Mouse (Mus musculus) liver, embryonic 16.5 days (tissue): ENCODE measurements around the gene Rasgrp2. TPM values are rescaled to one million over a fixed set of nuclear protein-coding genes. Genes with fewer than 3 reads are reported as not detected.
A peak's percentile ranks its signal among the peaks of the same experiment; 100 is the strongest.

Source experiments
- ATAC-seq: fragments of 200-750 bp; cut with Nextera tagmentation; 2 replicates; pipeline ENCODE4 v1.8.0; 2017; ENCODE audit warnings: low read depth, mild to moderate bottlenecking, moderate number of reproducible peaks, moderate library complexity
- H3K27ac ChIP-seq: fragments of 300-500 bp; sonication (generic); 2 replicates; pipeline ENCODE4 v1.5.1; 2014; ENCODE audit warnings: mild to moderate bottlenecking, low read length
- H3K27me3 ChIP-seq: fragments of 300-500 bp; sonication (generic); 2 replicates; pipeline ENCODE4 v1.6.1; 2014; ENCODE audit warnings: low read depth, low read length, mixed read lengths; ENCODE audit not compliant: control insufficient read depth, insufficient read depth
- H3K36me3 ChIP-seq: fragments of 300-500 bp; sonication (generic); 2 replicates; pipeline ENCODE4 v1.6.1; 2014; ENCODE audit warnings: mild to moderate bottlenecking; ENCODE audit not compliant: control insufficient read depth, insufficient read depth
- H3K4me1 ChIP-seq: fragments of 300-500 bp; sonication (generic); 2 replicates; pipeline ENCODE4 v1.6.1; 2014; ENCODE audit warnings: low read depth, low read length, mixed read lengths; ENCODE audit not compliant: control insufficient read depth
- H3K4me2 ChIP-seq: fragments of 300-500 bp; sonication (generic); 2 replicates; pipeline ENCODE4 v1.6.1; 2014; ENCODE audit warnings: low read depth, low read length, mixed read lengths
- H3K4me3 ChIP-seq: fragments of 300-500 bp; sonication (generic); 2 replicates; pipeline ENCODE4 v1.5.1; 2014; ENCODE audit warnings: low read depth, mild to moderate bottlenecking, low read length
- H3K9ac ChIP-seq: fragments of 300-500 bp; sonication (generic); 2 replicates; pipeline ENCODE4 v1.6.1; 2014; ENCODE audit warnings: low read depth, low read length
- H3K9me3 ChIP-seq: fragments of 300-500 bp; sonication (generic); replicated peaks from 2 replicates; pipeline ENCODE4 v1.6.1; 2016; ENCODE audit warnings: low read length; ENCODE audit not compliant: control insufficient read depth
- WGBS: fragments of 180-500 bp; shearing (Covaris S2); extraction: QIAGEN DNeasy Blood & Tissue Kit; methylation state at CpG from one replicate; pipeline ENCODE4 v1.1.7; 2014; ENCODE audit not compliant: insufficient replicate concordance; 5-methylcytosine and 5-hydroxymethylcytosine counted together
- polyA plus RNA-seq: library from polyadenylated mRNA; unstranded; fragments of >200 nt; fragmentation: Nextera tagmentation; extraction: Ambion mirVana; gene quantifications from 2 replicates; pipeline ENCODE4 v1.2.1, GENCODE M21; 2015

Rasgrp2 gene
- polyA plus RNA-seq, 1 experiment from 2014 or later = 81.7 TPM

DNA sequence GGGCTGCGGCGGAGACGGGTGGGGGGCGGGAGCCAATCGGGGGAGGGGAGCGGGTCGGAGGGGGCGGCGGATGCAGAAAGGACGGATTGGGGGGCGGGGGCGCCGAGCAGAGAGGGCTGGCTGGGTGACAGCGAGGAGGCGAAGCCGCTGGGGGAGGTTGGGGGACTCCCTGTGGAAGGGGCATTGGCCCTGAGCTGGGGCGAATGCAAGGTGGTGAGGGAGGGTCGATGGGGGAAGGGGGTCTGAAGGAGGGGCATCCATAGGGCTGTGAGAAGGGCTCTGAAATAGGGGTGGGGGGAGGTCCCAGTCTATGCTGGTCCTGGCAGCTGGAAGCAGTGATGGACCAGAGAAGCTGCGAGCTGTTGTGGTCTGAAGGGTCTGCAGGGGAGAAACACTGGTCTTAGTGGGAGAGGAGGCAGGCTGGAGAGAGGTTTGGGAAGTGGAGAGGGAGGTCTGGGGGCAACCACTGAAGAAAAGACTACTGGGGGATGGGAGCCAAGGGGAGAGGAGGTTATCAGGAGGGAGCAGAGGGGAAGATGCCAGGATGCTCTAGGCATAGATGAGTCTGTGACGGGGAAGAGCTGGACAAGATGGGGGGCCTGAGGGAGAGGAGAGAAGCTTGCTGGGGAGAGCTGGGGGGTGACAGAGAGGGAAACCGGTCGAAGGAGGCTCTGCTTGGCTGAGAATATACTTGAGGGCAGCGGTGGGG, 20.0 kb downstream of the Rasgrp2 start:
- no peaks in the 10 kb centered on the region for H3K36me3 ChIP-seq
- whole genome bisulfite sequencing = 5% methylated on average over 20 of the region's 23 CpGs
- 0 out of 2 replicates have a peak overlapping the region, but pooled peaks have one; percentile 79 for H3K4me2 ChIP-seq
- H3K27ac ChIP-seq = no peak overlapping the region
- peaks cover 48% of the 10 kb centered on the region for H3K27me3 ChIP-seq
- ATAC-seq = no peak
- no peak overlapping the region for H3K9ac ChIP-seq
- peaks cover 4% of the 10 kb centered on the region for H3K4me1 ChIP-seq
- H3K4me3 ChIP-seq = no peak overlapping the region
- no peaks in the 10 kb centered on the region for H3K9me3 ChIP-seq

- no peak overlapping the region for H3K4me2 ChIP-seq
- H3K4me1 ChIP-seq = peaks cover 4% of the 10 kb centered on the region
- no peak overlapping the region for H3K9ac ChIP-seq
- no peaks in the 10 kb centered on the region for H3K36me3 ChIP-seq
- peaks cover 48% of the 10 kb centered on the region for H3K27me3 ChIP-seq
- no peak overlapping the region for H3K27ac ChIP-seq
- 49% methylated on average over 9 of the region's 9 CpGs for WGBS
- H3K4me3 ChIP-seq = no peak overlapping the region
- no peaks in the 10 kb centered on the region for H3K9me3 ChIP-seq
- ATAC-seq = no peak
Measured at GRCm38 (mm10) chr19:6419805-6420310, 20.7 kb downstream of the Rasgrp2 start.

GRCm38 (mm10) chr19:6420481-6421210, 21.5 kb downstream of the Rasgrp2 start:
- no peak overlapping the region for H3K27ac ChIP-seq
- H3K36me3 ChIP-seq = no peaks in the 10 kb centered on the region
- no peaks in the 10 kb centered on the region for H3K9me3 ChIP-seq
- no peak overlapping the region for H3K4me2 ChIP-seq
- no peak overlapping the region for H3K4me3 ChIP-seq
- ATAC-seq = no peak
- H3K9ac ChIP-seq = no peak overlapping the region
- H3K4me1 ChIP-seq = peaks cover 4% of the 10 kb centered on the region
- peaks cover 53% of the 10 kb centered on the region for H3K27me3 ChIP-seq
- 46% methylated on average over 19 of the region's 19 CpGs for WGBS

GRCm38 (mm10) chr19:6421211-6421590, 22.1 kb downstream of the Rasgrp2 start:
- Histone ChIP-seq H3K4me3 (no peak overlapping the region), H3K4me1 (peaks cover 4% of the 10 kb centered on the region; the same call in 1 of the 2 replicates), H3K36me3 (no peaks in the 10 kb centered on the region), H3K9ac (no peak overlapping the region), H3K27me3 (peaks cover 59% of the 10 kb centered on the region), H3K27ac (no peak overlapping the region), H3K9me3 (no peaks in the 10 kb centered on the region), H3K4me2 (no peak overlapping the region)
- 57% methylated on average over 9 of the region's 9 CpGs for WGBS
- ATAC-seq = no peak

DNA sequence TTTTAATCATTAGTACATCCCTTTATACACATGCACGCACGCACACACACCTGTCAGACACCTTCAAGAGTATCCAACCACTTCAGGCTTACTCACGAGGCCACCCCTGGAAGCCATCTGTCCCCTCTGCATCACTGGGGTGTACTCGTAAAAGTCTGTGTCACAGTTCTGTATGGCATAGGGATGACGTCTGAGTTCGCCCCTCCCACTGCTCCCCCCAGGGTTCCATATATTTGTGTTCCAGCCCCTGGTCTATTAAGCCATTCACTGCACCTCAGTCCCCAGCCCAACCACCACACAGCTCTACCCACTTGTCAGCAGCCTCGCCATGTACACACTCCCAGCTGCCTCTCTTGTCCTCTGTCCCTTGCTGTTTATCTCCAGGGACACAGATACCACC, 22.9 kb downstream of the Rasgrp2 start:
- Histone ChIP-seq H3K27me3 (peaks cover 65% of the 10 kb centered on the region), H3K4me2 (no peak overlapping the region), H3K4me1 (peaks cover 4% of the 10 kb centered on the region; the same call in 1 of the 2 replicates), H3K27ac (no peak overlapping the region), H3K4me3 (no peak overlapping the region), H3K9ac (no peak overlapping the region), H3K9me3 (no peaks in the 10 kb centered on the region), H3K36me3 (no peaks in the 10 kb centered on the region)
- 48% methylated on average over 7 of the region's 7 CpGs for WGBS
- ATAC-seq = no peak

- WGBS = 71% methylated on average over 16 of the region's 16 CpGs
- no peak overlapping the region for H3K4me3 ChIP-seq
- peaks cover 71% of the 10 kb centered on the region for H3K27me3 ChIP-seq
- no peak for ATAC-seq
- H3K4me1 ChIP-seq = peaks cover 6% of the 10 kb centered on the region
- H3K9ac ChIP-seq = no peak overlapping the region
- no peak overlapping the region for H3K27ac ChIP-seq
- no peaks in the 10 kb centered on the region for H3K36me3 ChIP-seq
- H3K4me2 ChIP-seq = no peak overlapping the region
- no peaks in the 10 kb centered on the region for H3K9me3 ChIP-seq
Measured at GRCm38 (mm10) chr19:6423241-6423640, 24.1 kb downstream of the Rasgrp2 start.

GRCm38 (mm10) chr19:6424137-6424881, 25.2 kb downstream of the Rasgrp2 start:
- peaks cover 71% of the 10 kb centered on the region for H3K27me3 ChIP-seq
- H3K4me1 ChIP-seq = peaks cover 4% of the 10 kb centered on the region
- H3K27ac ChIP-seq = no peak overlapping the region
- WGBS = 42% methylated on average over 8 of the region's 8 CpGs
- no peak overlapping the region for H3K9ac ChIP-seq
- no peak overlapping the region for H3K4me3 ChIP-seq
- no peak for ATAC-seq
- H3K36me3 ChIP-seq = no peaks in the 10 kb centered on the region
- H3K4me2 ChIP-seq = no peak overlapping the region
- no peaks in the 10 kb centered on the region for H3K9me3 ChIP-seq

DNA sequence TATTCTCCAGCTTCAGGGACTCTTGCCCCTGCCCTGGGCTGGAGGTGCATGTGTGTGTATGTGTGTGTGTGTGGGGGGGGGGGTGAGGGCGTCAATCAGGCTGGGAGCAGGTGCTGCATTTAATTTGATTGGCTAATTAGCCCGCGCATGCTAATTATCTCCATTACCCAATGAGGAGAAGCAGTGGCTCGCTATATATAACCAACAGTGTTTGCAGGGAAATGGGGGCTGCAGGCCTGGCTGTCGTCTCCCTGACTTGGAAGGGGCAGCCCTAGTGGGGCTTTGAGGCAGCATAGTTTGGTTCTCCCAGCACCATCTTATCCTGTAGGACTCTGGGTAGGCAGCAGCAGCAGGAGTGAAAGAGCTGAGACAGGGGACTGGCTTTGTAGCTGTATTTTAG, 26.5 kb downstream of the Rasgrp2 start:
- H3K9me3 ChIP-seq = no peaks in the 10 kb centered on the region
- H3K4me2 ChIP-seq = no peak overlapping the region
- no peak overlapping the region for H3K27ac ChIP-seq
- H3K4me1 ChIP-seq = peaks cover 4% of the 10 kb centered on the region
- H3K27me3 ChIP-seq = peaks cover 71% of the 10 kb centered on the region
- H3K9ac ChIP-seq = no peak overlapping the region
- H3K36me3 ChIP-seq = no peaks in the 10 kb centered on the region
- ATAC-seq = no peak
- H3K4me3 ChIP-seq = no peak overlapping the region
- WGBS = 41% methylated on average over 5 of the region's 5 CpGs
